Mouse (Mus musculus) embryonic stem cell, embryonic (primary cell): ENCODE results near the gene Gm10272.
"Not testable (repeated sequence)": the region's sequence is repeated elsewhere in the genome, so short reads cannot be mapped to it uniquely, and the experiment has no call there.

ENCODE experiments used
- CTCF ChIA-PET, 4 experiments: fragments of 300-600 bp in 2 of 4; fragments of 350-600 bp in 2 of 4; sonication (Branson Sonifier 250); formaldehyde crosslinking; loops; one replicate each; lab custom pipeline; 2022; ENCODE audit warnings: inconsistent platforms in 2 of 4; lab: Charles Lee
- POLR2A ChIA-PET, 4 experiments: fragments of 300-600 bp in 2 of 4; fragments of 350-600 bp in 2 of 4; sonication (Branson Sonifier 250); formaldehyde crosslinking; loops; one replicate each; lab custom pipeline; 2022; ENCODE audit warnings: antibody characterized with exemption in 4 of 4, inconsistent platforms in 1 of 4; lab: Charles Lee

Gene Gm10272

DNA sequence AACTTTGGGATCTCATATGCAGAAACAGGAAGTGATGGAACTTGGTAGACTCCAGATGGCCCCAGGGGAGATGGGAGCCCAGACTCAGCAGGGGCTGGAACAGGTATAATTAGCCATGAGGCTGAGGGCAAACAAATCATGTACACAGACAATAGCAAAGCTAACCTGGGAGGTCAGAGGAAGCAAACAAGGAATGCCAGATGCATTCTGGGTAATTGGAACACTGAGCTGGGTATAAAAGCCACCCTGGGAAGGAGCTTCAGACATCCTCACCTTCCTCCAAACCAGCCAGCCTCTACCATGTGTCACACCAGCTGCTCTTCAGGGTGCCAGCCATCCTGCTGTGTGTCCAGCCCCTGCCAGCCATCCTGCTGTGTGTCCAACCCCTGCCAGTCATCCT is 4.7 kb downstream of the Gm10272 start, which contains the start of gene Gm10024:
Gm10024 (plus strand) TSS at position 301 of the 400 bp plus-strand sequence.
- CTCF ChIA-PET, POLR2A ChIA-PET: not testable (repeated sequence)

GRCm38 (mm10) chr10:77713734-77714133 is 7.3 kb downstream of the Gm10272 start:
- CTCF ChIA-PET = no interaction called here
- POLR2A ChIA-PET = no interaction called here

- ChIA-PET CTCF (interaction anchor here in 2 of 4 experiments (0.6 to 0.7 kb wide), 2 partner anchors 198 to 449 kb away, joined by 3 to 8 read pairs; no protein-coding TSS in a partner anchor), POLR2A (no interaction called here)
Observed at GRCm38 (mm10) chr10:77715507-77715906, 9.1 kb downstream of the Gm10272 start, which contains the start of gene Gm10142. Gm10142 (plus strand) TSS chr10:77715807.

DNA sequence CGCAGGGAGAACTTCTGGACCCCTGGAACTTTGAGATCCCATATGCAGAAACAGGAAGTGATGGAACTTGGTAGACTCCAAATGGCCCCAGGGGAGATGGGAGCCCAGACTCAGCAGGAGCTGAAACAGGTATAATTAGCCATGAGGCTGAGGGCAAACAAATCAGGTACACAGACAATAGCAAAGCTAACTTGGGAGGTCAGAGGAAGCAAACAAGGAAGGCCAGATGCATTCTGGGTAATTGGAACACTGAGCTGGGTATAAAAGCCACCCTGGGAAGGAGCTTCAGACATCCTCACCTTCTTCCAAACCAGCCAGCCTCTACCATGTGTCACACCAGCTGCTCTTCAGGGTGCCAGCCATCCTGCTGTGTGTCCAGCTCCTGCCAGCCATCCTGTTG is 13.9 kb downstream of the Gm10272 start, which contains the start of gene Krtap12-1:
Krtap12-1 (plus strand) TSS at position 301 of the 400 bp plus-strand sequence.
- CTCF ChIA-PET = interaction anchor here in 2 of 4 experiments (0.6 to 0.8 kb wide), 2 partner anchors 9 to 104 kb away, joined by 3 to 4 read pairs; no protein-coding TSS in a partner anchor
- POLR2A ChIA-PET = not testable (repeated sequence)

- POLR2A ChIA-PET = interaction anchor here in 3 of 4 experiments (0.6 to 1.5 kb wide), 5 partner anchors 26 to 520 kb away, joined by 3 to 5 read pairs (median 4); no protein-coding TSS in a partner anchor
- CTCF ChIA-PET = interaction anchor here (0.5 to 1.8 kb wide), 42 partner anchors 8 to 1879 kb away, joined by 3 to 10 read pairs (median 4); partner anchors contain the start of genes Gm9736 (in 1 of the 4), Pofut2 (in 1 of the 4), Pttg1ip (in 1 of the 4) and Tspear (in 1 of the 4)
Observed at GRCm38 (mm10) chr10:77724855-77725254, 18.4 kb downstream of the Gm10272 start.

DNA sequence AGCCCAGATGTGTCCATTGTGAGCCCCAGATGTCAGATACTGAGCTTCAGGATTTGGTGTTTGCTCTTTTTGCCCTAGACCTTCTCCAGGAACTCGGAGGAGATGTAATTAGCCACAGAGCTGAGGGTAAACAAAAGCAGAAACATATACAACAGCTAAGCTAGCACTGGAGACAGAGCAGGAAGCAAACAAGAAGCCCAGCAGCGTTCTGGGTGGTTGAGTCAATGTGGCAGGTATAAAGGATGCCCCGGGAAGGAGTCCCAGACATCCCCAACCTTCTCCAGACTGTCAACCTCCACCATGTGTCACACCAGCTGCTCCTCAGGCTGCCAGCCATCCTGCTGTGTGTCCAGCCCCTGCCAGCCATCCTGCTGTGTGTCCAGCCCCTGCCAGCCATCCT is 19.8 kb downstream of the Gm10272 start, which contains the start of gene Gm10100:
Gm10100 (plus strand) TSS at position 301 of the 400 bp plus-strand sequence.
- ChIA-PET CTCF (interaction anchor here in 1 of 4 experiments (1.1 to 1.8 kb wide), 2 partner anchors 47 to 138 kb away, joined by 3 to 9 read pairs; no protein-coding TSS in a partner anchor), POLR2A (no interaction called here)

DNA sequence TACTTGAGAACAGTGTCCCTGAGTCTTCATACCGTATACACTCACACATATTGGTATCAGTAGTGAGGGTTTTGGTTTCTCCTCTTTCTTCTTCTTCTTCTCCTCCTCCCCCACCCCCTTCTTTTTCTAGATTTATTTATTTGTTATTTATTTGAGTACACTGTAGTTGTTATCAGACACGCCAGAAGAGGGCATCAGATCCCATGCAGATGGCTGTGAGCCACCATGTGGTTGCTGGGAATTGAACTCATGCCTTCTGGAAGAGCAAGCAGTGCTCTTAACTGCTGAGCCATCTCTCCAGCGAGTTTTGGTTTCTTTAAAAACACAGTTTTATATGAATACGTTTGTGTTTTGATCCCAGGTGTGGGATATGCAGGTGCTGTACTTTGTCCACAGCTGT is 21.9 kb downstream of the Gm10272 start:
- CTCF ChIA-PET = interaction anchor here in 3 of 4 experiments (0.5 to 3.1 kb wide), 5 partner anchors 10 to 211 kb away, joined by 3 to 11 read pairs (median 4); partner anchors contain the start of gene Gm18596 (in 1 of the 3)
- POLR2A ChIA-PET = no interaction called here

DNA sequence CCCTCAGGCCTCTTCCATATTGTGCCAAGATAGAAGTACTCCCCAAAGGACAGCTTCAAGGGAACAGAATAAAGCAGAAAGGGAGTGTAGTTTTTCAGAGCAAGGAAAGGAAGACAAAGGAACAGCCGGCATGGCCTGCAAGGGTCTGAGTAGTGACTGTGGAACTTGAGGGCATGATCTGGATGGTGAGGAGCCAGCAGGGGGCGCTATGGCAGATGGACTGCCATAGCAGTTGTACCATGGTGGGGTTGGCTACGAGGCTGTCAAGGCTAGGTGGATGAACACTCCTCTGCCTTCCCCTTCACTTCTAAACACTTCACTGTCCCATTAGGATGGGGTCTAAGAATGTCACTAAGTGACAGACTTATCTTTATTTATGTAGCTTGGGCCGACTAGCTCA is 22.8 kb downstream of the Gm10272 start:
- CTCF ChIA-PET = interaction anchor here in 3 of 4 experiments (0.6 to 3.1 kb wide), 10 partner anchors 9 to 217 kb away, joined by 3 to 11 read pairs (median 3); partner anchors contain the start of genes Gm18596 (in 1 of the 3) and Krtap12-1 (in 1 of the 3)
- POLR2A ChIA-PET = interaction anchor here in 1 of 4 experiments (0.6 kb wide), 1 partner anchor 527 kb away, joined by 3 read pairs; no protein-coding TSS in a partner anchor

GRCm38 (mm10) chr10:77735928-77736327 is 29.5 kb downstream of the Gm10272 start:
- CTCF ChIA-PET = no interaction called here
- POLR2A ChIA-PET = no interaction called here

- POLR2A ChIA-PET = no interaction called here
- CTCF ChIA-PET = interaction anchor here in 2 of 4 experiments (0.6 to 1.6 kb wide), 2 partner anchors 10 to 641 kb away, joined by 8 to 9 read pairs; no protein-coding TSS in a partner anchor
Observed at GRCm38 (mm10) chr10:77738929-77739328, 32.5 kb downstream of the Gm10272 start.

DNA sequence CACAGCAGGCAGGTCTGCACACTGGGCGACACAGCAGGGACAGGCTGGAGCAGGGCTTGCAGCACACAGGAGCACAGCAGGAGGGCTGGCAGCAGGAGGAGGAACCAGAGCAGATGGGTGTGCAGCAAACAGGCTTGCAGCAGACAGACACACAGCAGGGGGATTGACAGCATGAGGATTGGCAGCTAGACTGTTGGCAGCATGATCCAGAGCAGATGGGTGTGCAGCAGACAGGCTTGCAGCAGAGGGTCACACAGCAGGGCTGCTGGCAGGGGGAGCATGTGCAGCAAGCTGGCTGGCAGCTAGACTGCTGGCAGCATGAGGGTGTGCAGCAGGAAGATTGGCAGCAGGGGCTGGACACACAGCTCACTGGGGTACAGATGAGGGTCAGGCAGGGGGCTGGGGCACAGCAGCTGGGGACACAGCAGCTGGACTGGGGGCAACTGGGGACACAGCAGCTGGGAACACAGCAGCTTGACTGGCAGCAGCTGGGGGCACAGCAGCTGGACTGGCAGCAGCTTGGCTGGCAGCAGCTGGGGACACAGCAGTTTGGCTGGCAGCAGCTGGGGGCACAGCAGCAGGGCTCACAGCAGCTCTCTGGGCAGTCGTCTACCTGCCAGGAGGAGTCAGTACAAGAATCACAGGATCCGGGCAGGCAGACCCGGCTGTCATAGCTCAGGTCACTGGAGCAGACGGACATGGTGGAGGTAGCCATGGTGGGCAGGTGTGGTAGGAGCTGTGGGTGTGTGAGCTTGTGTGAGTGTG is 35.7 kb downstream of the Gm10272 start, which contains the start of gene Gm18596:
Gm18596 (minus strand) TSS at position 715 of the 765 bp plus-strand sequence.
- POLR2A ChIA-PET = not testable (repeated sequence)
- CTCF ChIA-PET = interaction anchor here (0.5 to 2.4 kb wide), 5 partner anchors 13 to 278 kb away, joined by 3 to 11 read pairs (median 4); partner anchors contain the start of gene Gm19402 (in 1 of the 4)

DNA sequence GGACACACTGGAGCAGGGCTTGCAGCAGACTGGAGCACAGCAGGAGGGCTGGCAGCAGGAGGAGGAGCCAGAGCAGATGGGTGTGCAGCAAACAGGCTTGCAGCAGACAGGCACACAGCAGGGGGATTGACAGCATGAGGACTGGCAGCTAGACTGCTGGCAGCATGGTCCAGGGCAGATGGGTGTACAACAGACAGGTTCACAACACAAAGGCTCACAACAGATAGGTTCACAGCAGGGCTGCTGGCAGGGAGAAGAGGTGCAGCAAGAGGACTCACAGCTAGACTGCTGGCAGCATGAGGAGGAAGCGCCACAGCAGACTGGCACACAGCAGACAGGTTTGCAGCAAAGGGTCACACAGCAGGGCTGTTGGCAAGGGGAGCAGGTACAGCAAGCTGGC is 44.3 kb downstream of the Gm10272 start:
- POLR2A ChIA-PET = not testable (repeated sequence)

GRCm38 (mm10) chr10:77751254-77751653 is 44.8 kb downstream of the Gm10272 start, which contains the start of gene Gm9736:
Gm9736 (minus strand) TSS chr10:77751354.
- POLR2A ChIA-PET = not testable (repeated sequence)
- CTCF ChIA-PET = interaction anchor here in 1 of 4 experiments (1.8 kb wide), 1 partner anchor 27 kb away, joined by 5 read pairs; no protein-coding TSS in a partner anchor

More for the DNA sequence above, 44.3 kb downstream of the Gm10272 start:
- CTCF ChIA-PET = interaction anchor here in 1 of 4 experiments (1.8 kb wide), 1 partner anchor 26 kb away, joined by 5 read pairs; no protein-coding TSS in a partner anchor

- POLR2A ChIA-PET = not testable (repeated sequence)
- CTCF ChIA-PET = interaction anchor here (0.6 to 1.9 kb wide), 5 partner anchors 125 to 249 kb away, joined by 4 to 7 read pairs (median 5); no protein-coding TSS in a partner anchor
Observed at GRCm38 (mm10) chr10:77752312-77752711, 45.9 kb downstream of the Gm10272 start.

- ChIA-PET CTCF (interaction anchor here (0.6 to 1.9 kb wide), 13 partner anchors 56 to 1897 kb away, joined by 3 to 10 read pairs (median 5); partner anchors contain the start of gene Krtap10-10 (in 1 of the 4)), POLR2A (no interaction called here)
Observed at GRCm38 (mm10) chr10:77753448-77753847, 47.0 kb downstream of the Gm10272 start.
